Mouse (Mus musculus) adrenal gland, postnatal 10 days (tissue): Measurements from ENCODE around the gene Hdac9. TPM values are rescaled to one million over a fixed set of nuclear protein-coding genes. Genes with fewer than 3 reads are reported as not detected.
"Not testable (repeated sequence)": the region's sequence is repeated elsewhere in the genome, so short reads cannot be mapped to it uniquely, and the experiment has no call there.

Experiments
- DNase-seq: peaks from one replicate; pipeline ENCODE4 v3.0.0; 2021; ENCODE audit warnings: mixed read lengths
- total RNA-seq, 2 experiments: library from RNA; stranded (reverse); gene quantifications; 2 replicates each; pipeline ENCODE4 v1.2.3; 2021

Gene Hdac9
- total RNA-seq, 2 experiments from 2014 or later = 3.5 to 4.1 TPM

DNA sequence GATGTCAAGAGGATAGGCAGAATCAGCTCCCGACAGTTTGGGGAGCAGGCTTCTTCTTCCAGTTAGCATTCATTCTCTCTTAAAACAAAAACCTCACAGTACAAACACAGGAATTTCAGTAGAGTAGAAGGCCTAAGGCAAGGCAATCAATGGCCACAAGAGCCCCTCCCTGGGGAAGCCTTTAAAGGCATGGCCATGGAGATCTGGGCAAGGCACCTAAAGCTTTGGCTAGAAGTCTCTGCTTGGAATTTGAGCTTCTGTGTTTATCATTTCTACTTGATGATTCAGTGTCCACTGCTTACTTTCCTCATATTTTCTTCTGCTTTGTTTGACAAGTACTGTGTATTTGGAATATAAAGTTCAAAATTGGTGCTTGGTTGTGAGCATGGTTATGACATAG, 429.2 kb downstream of the Hdac9 start:
- DNase-seq = no peak

DNA sequence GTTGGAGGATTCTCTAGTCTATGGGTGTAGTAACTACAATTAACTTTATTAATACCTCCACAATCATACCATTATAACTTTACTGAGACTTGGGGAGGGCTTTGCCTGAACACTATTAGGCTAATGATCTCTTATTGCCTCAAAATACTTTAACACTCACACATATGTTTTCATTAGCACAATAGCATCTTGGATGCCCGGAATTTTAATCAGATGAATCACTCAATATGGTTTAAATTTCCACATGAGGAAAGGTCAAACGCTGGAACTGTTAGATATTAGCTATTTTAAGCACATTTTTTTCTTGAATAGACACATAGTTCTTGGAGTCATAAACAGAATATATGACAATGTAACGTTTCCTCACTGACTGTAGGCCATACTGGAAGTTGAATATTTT, 429.9 kb downstream of the Hdac9 start:
- DNase-seq = no peak

DNA sequence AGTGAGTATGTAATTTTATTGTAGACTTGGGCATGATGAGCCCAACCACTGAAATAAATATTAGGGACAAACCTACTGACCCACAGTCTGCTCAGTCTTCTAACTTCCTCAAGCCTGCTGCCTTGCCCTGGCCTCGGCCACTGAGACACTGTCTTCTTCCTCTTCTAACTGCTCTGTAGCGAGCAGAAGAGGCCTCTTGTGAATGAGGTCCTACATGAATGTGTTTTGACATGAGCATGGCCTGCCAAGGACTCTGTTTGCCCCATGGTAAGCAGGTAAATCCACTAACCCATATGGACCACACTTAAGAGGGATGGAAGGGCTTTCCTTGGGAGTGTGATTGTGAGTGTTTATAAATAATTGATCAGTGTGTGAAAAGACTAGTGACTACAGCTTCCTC, 430.9 kb downstream of the Hdac9 start:
- no peak for DNase-seq

DNA sequence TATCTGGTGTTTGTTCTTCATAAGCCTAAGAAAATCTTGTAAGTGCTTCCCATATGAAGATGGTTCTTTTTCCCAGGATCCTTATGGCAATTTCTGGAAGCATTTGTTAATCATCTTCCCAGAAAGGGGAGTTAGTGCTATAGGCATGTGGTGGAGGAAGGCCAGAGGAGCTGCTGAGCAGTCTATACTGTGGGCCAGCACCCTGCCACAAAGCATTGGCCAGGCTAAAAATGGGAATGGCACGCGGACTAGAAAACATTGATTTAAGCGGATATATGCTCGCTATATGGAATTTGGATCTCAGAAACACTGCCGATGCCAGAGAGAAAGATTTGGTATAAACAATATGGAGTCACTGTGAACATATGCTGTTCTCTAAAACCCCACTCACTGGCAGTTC, 435.2 kb downstream of the Hdac9 start:
- DNase-seq = no peak

DNA sequence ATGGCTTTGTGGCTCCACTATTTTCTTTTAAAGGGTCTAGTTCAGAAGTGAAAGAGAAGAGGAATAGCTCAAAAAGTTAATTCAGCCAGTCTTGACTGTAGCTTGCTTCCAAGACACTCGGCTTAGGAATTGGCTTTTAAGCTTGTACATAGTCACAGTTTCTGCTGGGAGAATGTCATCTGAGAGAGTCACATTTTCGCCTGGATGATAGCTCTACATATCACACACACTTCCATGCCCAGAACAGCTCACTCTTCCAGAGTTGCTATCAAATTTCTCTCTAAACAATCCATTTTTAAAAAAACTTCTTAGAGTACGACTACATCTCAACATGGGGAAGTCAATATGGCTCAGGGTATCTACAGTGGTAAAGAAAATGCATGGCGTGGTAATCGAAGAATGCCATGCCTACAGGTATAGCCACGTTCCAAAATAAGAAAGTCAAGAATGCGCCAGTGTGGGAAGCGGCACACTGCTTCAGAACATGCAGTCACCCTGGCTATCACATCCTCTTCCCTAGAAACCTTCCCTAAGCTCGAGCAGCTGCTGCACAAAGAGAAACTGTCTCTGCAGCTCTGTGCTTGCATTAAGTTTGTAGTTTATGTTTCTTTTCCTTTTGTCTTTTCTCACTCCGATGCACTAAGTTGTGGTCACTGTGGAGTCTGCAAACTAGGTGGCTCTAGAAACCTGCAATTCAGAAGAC, 443.8 kb downstream of the Hdac9 start:
- no peak for DNase-seq

DNA sequence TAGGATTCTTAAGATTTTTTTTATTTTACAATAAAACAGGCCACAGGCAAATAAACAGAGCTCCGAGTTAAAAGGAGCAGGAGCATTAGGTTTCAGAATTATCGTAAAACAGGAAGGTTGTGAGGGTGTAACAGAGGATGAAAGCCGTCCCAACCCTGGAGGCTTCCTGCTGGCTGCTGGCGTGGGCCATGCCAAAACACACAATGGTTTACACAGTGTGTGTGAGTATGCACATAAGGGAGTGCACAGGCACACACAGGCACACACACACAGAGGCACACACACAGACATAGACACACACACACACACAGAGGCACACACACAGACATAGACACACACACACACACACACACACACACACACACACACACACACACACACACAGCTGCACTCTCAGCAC, 444.4 kb downstream of the Hdac9 start:
- DNase-seq = no peak

DNA sequence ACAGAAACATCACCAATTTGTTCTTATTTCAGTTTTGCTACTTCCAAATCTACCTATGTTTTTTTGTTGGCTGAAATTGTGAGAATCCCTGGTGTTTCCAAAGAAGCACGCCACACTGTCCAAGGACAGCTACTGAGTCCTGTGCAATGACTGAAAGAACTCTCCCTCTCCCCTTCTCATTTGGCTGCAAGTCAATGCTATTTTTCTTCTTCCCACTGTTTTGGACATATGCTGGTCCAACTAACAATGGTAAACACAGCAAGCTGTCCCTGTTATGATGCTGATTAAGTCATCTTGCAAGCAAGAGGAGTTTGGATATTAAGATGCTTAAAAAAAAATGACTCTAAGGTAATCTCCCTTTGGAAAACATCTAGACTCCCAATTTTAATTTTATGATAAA, 455.2 kb downstream of the Hdac9 start:
- no peak for DNase-seq

DNA sequence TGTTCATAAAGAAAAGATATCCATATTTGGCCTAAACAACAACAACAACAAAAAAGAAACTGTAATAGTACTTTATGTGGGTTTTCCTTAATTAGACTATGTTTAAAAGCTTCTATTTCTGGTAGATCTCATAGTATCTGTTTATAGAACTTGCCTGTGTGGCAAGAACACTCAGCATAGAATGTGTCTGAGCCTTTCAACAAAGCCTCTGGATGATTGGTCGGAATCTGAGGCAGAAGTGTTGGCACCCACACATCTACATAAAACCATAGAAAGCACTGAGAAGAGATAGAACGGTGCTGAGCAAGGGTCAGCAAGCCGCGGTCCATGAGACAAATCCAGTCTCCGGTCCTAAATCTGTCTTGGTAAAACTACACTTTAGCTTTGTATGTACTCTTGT, 464.3 kb downstream of the Hdac9 start:
- no peak for DNase-seq

DNA sequence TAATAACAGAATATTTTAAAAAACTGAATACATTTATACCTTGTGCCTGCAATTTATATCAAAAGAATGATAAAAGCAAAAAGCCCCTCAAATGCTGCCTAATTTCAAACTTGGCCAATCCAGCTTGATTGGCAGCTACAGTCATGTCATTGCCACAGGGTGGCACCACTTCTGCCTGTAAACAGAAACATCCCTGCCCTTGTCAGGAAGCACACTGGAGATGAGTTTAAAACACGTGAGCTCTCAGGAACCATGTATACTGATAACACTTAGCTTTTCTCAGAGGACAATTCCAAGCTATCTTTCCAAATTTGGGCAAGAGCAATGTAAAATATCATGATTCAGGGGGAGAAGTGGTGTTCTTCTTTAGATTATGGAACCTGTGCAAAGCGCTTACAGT, 465.7 kb downstream of the Hdac9 start:
- no peak for DNase-seq

DNA sequence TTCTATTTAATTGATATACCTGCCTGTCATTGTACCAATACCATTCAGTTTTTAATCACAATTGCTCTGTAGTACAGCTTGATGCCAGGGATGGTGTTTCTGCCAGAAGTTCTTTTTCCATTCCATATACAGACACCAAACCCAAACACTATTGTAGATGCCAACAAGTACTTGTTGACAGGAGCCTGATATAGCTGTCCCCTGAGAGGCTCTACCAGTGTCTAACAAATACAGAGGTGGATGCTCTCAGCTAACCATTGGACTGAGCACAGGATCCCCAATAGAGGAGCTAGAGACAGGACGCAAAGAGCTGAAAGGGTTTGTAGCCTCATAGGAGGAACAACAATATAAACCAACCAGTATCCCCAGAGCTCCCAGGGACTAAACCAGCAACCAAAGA, 472.2 kb downstream of the Hdac9 start:
- DNase-seq = not testable (repeated sequence)

DNA sequence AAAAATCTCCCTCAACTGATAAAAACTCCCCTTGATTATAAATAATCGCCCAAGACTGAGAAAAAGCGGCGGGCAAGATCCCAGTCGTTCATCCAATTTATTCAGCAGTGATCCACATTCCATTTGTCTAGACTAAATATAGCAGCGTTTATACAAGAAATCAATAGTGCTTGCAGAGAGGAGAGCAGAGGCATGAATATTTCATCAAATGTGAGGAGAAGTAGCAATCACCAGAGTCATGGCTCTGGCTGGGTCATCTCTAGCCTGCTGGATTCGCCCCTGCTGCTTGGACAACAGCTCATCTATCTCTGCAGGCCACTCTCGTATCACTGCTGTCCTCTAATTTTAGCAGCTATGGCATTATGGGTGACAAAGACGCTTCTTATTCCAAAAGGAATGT, 476.0 kb downstream of the Hdac9 start:
- DNase-seq = no peak

DNA sequence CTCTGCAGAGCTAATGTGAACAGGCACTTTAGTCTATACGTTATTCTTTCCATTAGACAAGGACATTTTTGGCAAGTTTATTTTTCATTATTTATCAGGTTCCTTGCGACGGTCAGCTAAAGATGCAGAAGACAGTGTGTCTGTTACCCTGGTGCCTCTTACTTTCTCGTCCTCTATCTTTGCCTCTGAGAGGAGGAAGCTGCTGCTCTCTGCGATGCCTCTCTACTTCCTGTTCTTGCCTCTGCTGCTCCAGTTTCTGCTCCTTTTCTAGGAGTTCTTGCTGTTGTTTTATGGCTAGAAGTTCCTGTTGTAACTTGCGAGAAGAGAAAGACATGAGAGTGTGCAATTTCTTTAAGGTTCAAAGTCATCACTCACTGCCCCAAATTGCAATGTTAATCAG, 484.0 kb downstream of the Hdac9 start:
- no peak for DNase-seq

DNA sequence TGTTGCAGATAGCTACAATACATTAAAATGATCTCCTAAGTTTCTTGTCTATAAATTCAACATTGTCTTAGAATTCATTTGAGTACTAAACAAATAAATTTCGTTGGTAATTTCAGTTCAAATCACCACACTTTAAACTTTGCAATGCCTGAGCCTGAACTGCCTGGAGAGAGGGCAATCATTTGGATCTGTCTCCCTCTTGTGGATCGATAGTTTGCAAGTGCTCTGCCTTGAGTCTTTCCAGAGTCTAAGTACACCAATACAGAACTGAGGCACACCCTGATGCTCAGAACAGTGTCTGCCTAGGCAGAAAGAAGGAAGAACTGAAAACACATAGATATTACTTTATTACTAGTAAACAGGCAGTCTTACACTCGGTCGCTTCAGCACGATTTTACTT, 484.4 kb downstream of the Hdac9 start:
- peak; percentile 26 for DNase-seq

DNA sequence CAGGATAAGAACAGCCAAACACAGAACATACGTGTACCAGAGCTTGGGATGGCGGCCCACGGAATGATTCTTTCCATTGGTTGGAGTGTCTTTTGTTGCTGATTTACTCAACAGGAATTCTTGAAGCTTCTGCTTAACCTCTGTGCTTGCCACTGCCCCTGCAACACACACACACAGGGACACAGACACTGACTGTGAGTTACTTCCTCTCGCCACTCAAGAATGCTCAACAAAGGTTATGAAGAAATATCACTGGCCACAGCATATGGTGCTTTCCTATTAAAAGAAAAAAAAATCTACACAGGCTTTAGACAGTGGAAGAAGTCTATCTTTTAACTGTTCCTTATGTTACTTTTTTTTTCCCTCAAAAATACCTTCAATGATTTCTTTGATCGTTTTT, 485.1 kb downstream of the Hdac9 start:
- no peak for DNase-seq

DNA sequence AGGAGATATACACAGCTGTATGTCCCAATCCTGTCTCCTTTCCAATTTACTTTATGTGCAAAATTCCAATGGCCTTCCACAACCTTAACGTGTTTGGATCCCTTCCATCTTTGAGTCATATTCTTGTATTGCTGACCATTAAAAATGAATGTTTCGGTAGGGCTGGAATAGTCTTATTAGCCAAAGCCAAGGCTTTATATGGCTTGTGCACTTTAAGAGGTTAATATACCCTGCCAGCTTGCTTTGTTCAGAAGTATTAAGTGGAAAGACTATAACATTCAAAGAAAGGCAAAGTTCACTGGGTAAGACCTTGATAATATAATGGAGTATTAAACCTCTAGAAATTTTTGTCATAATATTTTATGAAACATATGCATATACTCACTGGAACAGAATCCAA, 491.4 kb downstream of the Hdac9 start:
- DNase-seq = no peak

DNA sequence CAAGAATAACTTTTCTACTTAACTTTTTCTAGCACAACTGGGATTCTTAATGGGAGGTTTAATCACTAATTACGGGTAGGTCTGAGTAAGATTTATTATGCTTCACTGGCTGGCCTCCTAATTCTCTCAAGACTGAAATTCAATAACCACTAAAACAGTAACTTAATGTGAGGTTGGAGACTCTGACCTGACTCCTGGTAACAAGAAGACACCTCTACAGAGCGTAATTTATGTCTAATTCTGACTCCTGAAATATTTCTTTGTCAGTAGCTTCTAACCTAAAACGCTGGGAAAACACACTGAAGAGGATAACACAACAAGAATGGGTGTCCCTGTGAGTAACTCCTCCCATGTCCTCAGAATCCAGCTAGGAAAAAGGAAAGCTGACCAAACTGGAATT, 508.8 kb downstream of the Hdac9 start:
- DNase-seq = no peak

DNA sequence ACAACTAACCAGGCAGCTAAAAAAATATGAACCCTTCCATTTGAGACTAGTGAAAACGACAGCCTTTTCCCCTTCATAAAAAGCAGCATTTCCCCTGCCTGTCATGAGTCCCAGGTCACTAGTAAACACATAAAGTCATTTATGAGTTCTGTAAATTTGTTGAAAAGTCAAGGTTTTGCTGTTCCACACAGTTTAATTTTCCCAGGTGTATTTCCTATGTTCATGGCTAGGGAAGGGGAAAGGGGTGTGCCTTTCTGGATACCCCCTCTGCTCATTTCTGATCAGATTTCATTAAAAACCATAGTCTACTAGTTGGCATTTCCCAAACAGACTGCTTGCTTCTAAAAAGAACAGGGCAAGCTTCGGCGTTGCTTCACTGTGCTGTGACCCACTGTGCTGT, 509.8 kb downstream of the Hdac9 start:
- no peak for DNase-seq

DNA sequence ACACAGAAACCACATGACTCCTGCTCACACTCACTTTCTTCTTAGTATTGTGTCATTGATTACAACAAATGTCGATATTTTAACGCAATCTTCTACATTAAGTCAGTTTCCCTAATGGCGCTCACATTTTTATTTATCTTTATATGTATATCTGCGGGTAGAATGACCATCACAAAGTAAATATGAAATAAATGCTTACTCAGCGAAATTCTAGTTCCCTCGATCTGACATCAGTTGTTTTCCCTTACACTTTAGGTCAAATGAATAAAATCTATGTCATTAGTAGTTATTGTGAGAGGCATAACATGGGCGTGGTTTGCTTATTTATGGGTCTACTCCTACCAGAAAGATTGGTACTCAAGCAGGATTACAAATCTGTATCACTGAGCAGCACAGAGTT, 514.8 kb downstream of the Hdac9 start:
- DNase-seq = no peak

DNA sequence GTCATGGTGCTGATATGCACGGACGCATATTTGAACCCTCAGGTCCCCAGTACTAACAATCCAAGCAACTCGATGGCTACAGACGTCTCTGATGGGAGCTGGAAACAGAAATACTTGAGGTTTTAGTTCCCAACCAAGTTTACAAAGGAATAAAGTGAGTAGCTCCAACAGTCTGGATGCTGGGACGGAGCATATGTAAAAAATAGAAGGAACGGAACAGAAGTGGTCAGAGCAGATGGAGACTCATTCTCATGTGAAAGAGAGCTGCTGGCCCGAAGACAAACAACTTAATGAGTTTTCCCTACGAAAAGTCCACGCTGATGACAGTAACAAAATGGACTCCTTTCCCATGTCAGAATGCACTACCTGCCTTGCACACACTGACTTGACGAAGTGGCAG, 518.3 kb downstream of the Hdac9 start:
- DNase-seq = no peak

DNA sequence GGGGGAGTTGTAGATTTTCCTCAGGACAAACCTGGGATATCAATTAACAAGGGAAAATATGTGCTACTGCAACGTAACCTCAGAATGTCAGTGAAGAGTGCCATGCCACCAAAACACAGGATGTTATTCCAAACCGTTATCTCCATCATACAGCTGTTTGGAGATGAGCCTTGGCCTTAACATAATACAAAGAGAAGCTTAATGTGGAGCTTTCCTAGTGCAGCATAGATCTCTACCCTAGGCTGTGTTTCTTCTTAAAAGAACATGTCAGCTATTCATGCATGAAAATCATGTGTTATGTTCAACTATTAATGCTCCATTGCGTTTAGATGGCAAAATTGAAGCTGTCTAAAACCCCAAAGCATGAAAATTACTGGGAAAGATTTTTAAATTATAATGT, 522.6 kb downstream of the Hdac9 start:
- no peak for DNase-seq

DNA sequence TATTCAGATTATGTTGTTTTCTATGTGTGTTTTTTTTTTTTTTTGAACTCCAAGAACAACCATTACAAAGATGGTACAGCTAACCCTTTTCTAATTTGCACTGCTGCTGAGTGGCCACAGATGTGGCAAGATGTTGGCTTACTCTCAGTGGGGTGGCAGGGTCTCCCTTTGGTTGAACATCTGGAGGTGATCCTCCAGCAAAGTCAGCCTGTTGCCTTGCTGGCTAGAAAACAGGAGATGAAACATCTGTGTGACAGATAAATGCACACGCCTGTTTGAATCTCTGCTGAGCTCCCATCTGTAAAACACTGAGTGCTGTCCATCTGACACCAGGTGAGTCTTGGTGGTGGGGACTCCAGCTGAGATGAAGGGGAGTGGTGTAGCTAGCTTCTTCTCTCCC, 537.2 kb downstream of the Hdac9 start:
- no peak for DNase-seq

DNA sequence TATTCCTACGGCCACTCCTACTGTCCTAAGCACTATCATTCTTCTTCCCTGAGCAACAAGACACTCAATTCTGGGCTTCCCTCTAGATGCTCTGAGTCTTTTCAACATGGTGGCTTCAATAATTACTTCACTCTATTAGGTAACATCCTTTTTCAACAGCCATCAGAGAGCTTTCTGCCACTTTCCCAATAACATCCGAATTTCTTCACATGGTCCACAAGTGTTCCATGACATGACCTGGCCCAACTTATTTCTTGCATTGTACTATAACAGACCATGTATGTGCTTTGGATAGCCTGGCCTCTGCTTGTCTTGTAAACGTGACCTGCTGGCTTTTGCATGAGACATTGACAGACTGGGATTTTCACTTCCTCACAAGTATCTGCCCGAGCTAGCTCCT, 538.3 kb downstream of the Hdac9 start:
- no peak for DNase-seq

DNA sequence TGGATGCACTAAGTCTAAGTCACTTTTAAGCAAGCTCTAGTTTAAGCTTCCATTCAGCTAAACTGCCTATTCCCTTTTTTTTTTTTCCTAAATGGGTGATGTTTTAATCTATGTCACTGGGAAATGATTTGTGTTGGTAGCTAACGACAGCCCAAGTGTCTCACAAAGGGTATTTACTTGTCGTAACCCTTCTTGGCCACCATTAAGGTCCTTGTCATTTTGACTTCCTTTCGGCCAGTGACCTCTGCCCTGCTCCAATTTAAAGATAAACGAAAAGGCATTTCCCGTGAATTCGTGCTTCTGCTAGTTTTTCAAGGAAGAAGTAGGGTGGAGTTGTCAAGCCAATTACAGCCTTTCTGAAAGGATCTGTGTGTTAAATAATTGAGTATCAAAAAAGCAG, 565.0 kb downstream of the Hdac9 start:
- no peak for DNase-seq

DNA sequence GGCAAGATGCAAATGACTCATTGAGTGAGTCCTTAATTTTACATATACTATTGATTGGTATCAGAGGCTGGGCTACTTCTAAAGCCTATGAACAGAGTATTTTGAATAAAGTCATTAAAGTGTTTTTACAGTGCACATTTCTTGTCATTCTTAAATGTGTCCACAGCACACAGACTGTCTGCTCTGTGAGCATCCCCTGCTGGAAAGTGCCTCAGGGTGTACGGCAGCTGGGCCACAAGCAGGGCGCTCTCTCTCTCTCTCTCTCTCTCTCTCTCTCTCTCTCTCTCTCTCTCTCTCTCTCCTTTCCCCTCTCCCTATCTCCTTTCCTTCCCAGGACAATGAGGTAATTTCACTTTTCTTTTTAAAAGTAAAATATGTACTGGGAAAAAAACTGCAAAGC, 569.4 kb downstream of the Hdac9 start:
- DNase-seq = no peak

DNA sequence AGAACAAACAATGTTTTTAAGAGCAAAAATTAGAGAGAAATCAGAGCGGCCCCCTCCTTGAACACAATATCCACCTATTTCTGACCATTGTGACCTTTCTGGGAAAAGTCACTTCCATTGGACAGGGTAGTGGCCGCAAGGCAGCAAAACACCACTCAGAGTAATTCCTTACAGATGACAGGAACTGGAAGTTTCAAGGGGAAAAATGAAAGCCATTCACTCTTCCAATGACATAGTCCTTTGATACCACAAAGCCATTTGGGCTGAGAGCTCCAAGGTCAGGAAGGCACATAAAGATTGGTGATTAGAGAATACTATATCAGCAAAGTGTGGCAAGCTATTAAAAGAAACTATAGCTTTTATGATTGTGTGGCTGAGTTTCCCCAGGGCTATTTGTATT, 574.1 kb downstream of the Hdac9 start:
- no peak for DNase-seq
